Mouse (Mus musculus) left cerebral cortex, adult 9 months (tissue): Measurements from ENCODE around the gene Tox2.

Source experiments
- DNase-seq, 2 experiments: peaks; one replicate each; pipeline ENCODE4 v3.0.0; 2022; ENCODE audit warnings: low spot score in 2 of 2

The Tox2 gene

GRCm38 (mm10) chr2:163317281-163317680, 114.4 kb downstream of the Tox2 start:
- DNase-seq, result no peak

- no peak for DNase-seq
Measured at GRCm38 (mm10) chr2:163318777-163319176, 115.9 kb downstream of the Tox2 start.

DNA sequence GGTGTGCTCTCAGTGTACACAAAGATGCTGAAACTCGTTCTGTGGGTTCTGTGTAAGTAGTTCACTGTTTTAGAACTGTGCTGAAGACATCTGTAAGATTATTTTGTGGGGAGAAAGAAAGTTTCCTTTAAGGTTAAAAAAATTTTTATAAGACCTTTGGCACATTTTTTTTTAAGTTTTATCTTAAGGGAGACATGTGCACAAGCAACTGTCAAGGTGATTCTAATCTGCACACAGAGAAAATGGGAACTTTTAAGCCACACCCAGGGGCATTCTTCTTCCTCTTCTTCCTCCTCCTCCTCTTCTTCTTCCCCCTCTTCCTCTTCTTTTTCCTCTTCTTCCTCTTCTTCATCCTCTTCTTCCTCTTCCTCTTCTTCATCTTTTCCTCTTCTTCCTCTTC, 120.2 kb downstream of the Tox2 start:
- DNase-seq, result no peak

DNA sequence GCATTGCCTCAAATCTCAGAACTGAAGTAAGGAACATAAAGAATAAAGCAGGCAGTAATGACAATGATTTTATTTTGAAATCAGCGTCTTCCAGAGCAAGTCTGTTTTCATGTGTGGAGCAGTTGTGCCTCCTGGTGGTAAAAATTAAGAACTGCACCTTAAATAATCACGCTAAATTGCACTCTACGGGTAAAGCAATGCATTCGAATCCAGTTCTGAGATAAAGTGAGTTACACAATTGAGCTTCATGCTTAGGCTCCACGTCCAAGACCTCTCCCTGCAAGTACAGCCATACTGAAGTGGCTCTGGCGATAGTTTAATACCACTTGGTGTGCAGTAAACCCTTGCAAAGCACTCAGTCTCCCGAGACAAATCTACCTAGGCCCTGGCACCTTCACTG, 127.8 kb downstream of the Tox2 start:
- DNase-seq, result peak; percentile 28 to 78

- no peak for DNase-seq
Measured at GRCm38 (mm10) chr2:163331423-163331822, 128.5 kb downstream of the Tox2 start.

DNA sequence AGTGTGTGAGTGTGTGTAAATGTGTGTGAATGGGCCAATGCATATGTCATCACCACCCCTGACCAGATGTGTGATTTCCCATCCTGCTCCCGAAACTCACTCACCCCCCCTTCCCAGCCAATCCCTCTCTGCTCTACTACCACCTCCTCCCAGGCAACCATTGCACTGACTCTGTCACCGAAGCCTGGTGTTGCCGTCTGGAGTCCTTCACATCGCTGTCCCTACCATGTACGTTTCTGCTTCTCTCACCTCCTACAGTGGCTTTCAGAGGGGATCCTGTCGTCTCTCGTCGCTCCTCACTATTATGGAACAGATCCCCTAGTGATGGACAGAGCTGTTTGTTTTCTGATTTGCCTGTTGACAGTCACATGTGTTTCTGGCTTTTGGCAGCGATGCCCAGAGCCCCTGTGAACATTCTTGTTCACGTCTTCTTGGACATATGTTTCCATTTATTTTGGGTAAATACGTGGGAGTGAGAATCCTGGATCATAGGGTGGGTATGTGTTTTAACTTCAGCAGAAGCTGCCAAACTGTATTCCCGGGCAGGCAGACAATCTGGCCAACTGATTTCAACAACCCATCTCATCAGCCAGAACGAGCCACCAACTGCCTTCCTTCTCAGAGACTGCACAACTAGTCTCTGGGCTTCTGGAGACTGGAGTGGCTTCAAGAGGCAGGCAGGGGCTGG, 129.6 kb downstream of the Tox2 start:
- DNase-seq, result peak; percentile 32 to 65

DNA sequence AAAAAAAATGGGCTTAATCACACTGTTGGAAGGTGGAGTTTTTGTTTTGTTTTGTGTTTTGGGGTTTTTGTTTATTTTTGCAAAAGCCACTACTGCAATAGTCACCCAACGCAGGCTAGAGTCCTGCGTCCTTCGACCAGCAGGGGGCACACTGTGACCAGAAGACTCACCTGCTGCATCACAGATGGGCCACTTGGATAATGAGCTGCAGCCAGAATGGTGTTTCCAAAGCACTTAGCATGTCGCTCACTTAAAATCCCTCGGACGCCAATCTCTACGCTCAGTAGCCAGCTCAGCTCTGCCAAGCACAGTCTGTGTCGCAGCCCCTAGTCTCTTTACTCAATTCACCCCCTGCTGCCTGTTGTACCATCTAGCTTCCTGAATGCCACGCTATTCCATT, 137.3 kb downstream of the Tox2 start:
- peak in 1 of 2 experiments; percentile 56 for DNase-seq

GRCm38 (mm10) chr2:163343671-163344070, 140.7 kb downstream of the Tox2 start:
- DNase-seq, result no peak

DNA sequence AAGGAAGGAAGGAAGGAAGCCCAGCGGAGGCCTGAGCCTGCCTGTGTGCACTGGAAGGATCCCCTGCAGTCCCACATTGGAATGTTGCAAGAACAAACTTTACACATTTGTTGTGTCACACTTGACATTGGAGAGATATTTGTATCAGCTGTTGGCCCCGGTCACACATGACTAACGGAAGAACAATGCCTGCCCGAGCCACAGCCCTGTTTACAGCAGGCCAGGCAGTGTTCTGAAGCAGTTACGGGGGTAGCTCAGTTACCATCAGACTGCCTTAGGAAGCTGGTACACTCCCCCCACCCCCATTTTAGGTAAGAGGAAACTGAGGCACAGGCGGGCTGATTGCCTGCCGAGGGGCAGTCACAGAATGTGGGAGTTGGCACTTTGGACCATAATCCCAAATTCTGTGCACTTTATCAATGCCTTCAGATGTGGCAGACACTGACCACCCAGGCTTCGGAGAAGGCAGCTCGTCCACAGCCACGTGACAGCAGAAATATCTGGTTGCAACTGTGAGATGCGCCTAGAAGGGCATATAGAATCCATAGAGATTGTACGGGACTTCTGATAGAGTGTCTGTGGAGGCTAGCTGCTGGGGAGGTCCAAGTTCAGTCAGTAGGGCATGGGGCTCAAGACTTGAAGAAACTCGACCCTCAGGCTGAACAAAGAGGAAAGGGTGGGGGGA, 142.2 kb downstream of the Tox2 start:
- DNase-seq, result no peak

DNA sequence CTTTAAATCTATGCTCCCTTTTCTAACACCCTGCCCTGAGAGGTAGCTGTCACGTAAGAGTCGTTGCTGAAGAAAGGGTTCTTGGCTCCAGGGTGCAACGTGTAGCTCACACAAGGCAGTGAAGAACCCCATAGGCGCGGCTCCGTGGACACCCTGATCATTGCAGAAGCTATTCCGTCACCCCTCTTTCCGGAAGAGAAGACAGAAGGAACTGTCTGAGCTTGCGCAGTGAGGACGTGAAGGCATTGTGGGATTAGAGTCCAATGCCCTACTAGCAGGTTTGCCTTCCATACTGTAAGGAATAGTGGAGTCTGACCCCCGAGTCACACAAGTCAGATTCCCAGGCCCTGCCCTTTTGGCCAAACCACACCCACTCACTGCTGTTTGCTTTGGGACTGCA, 143.6 kb downstream of the Tox2 start:
- DNase-seq, result no peak

DNA sequence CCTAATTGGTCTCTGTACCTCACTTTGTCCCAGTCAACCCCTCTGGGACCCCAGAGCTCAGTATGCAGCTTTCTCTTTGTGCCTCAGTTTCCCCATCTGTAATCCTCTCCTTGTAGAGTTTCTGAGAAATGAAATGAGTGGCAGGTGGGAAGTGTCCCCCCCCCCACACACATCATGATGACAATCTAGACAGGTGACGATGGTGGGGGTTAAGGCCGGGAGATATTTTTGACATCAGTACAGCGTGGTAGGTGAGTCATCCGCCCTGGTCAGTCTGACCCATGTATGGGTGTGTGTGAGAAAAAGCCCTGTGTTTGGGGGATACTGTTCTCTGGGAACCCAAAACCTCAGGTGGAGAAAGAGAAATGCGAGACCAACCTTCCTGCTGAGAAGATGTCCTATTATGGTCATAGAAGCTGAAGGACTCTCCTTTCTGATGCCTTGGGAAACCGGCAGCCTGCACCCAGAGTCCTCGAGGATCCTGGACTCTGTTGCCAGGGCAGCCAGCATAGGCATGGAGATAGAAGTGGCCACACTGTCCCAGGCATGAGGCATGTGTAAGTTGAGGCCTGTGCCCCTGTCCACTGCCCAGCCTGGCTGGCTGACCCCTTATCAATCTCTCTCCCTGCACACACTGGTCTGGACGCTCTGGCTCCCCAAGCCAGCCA, 144.7 kb downstream of the Tox2 start:
- DNase-seq, result no peak

DNA sequence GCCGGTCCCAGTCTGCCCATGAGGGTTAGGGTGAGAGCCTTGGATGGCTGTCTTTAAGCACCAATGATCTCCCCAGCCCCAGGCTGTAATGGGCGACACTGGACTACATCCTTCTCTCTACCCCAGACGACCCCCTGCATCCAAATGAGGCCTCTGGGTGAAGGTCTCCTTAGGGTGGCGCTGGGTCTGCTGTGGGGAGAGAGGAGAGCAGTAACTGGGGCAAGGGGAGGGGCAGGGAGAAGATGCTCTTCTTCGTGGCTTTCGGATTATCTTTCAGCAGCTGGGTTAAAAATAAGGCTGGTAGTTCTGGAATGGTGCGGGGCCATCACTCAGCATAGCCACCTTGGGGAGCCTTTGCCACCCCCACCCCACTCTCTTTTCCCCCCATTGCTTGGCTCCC, 145.8 kb downstream of the Tox2 start:
- DNase-seq, result no peak

GRCm38 (mm10) chr2:163349411-163349810, 146.5 kb downstream of the Tox2 start:
- no peak for DNase-seq

DNA sequence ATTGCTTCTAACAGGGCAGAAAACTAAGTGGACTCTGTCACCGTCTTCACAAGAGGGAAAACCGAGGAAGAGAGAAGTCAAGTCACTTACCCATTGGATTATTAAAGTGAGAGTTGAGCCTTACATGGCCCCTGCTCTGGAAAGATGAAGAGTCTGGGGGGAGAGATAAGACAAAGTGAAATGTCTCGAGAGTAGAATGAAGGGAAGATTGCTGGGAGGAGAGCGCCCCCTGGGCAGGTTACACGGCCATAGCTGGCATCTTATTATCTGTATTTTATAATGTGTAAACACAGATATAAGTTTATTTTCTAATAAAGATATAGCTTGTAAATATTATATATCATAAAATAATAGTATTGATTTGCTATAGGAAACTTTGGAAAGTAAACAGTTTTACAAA, 147.5 kb downstream of the Tox2 start:
- no peak for DNase-seq

DNA sequence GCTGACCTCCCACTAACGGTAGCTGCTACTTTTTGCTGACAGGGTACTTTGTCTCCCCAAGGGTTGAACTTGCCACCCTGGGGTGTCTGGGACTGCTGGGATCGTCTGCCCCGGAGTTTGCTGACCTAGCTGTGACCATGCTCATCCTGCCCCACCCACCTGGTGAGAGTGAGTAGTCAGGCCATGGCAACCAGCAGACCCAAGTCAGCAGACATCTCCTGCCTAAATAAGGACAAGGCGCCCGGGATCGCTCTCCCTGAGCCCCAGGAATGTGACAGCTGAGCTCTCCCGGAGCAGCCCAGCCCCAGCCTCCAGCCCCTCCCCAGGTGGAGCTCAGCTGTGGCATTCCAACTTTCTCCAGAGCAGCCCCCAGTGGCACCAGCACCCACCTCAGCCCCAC, 150.8 kb downstream of the Tox2 start:
- DNase-seq, result no peak

GRCm38 (mm10) chr2:163355666-163356065, 152.7 kb downstream of the Tox2 start:
- DNase-seq, result no peak

- DNase-seq, result no peak
Measured at GRCm38 (mm10) chr2:163356113-163356840, 153.4 kb downstream of the Tox2 start.

DNA sequence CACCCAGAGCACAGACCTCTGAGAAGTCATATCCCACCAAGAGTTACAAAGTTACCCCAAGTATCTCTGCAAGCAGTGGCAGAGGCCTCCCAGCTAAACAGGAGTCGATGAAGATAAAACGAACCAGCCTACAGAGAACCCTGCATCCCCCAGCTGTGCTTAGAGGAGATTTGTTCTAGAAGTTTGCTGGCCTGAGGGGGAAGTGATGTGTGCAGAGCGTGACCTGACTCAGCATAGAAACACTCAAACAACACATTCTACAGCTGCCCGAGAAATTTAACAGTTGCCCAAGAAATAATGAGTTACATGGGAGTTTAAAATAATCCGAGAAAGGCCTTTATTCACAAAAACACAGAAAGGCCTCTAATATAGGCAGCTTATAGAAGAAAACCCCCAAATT, 155.7 kb downstream of the Tox2 start:
- no peak for DNase-seq

GRCm38 (mm10) chr2:163359253-163359652, 156.3 kb downstream of the Tox2 start:
- DNase-seq, result no peak

DNA sequence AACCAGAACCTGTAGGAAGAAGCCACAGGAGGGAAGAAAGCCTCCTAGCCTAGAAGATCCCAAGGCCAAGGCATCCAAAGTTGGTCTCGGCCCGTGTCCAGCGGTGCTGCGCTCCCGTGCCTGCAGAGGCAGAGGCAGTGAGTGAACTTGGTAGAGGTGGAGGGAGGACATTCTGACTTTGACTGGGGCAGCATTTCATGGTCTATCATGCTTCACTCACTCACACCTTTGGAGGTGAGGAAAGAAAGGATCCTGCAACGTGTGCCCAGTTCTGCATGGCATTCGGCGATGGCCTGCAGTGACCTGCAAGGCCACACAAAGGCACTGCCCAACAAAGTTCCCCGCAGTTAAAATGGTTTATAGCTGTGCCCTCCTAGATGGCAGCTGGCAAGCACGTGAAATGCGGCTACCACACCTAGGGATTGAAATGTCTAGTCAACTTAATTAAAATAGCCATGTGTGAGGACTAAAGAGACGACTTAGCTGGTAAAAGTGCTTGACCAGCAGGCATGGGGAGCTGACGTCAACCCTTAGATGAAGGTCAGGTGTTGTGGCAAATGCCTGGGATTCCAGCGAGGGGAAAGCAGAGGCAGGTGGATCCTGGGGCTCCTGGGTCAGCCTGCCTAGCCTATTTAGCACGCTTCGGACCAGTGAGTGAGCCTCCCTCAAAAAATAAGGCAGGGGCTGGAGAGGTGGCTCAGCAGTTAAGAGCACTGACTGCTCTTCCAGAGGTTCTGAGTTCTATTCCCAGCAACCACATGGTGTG, 158.1 kb downstream of the Tox2 start:
- DNase-seq, result no peak
